Mouse (Mus musculus) adipocyte (in vitro differentiated cells): ENCODE data around the gene Gfpt2.
"Not testable (repeated sequence)": the region's sequence is repeated elsewhere in the genome, so short reads cannot be mapped to it uniquely, and the experiment has no call there.

Experiments used
- DNase-seq: peaks from one replicate; pipeline ENCODE4 v3.0.0-alpha.2; 2016; ENCODE audit warnings: low spot score

The Gfpt2 gene

DNA sequence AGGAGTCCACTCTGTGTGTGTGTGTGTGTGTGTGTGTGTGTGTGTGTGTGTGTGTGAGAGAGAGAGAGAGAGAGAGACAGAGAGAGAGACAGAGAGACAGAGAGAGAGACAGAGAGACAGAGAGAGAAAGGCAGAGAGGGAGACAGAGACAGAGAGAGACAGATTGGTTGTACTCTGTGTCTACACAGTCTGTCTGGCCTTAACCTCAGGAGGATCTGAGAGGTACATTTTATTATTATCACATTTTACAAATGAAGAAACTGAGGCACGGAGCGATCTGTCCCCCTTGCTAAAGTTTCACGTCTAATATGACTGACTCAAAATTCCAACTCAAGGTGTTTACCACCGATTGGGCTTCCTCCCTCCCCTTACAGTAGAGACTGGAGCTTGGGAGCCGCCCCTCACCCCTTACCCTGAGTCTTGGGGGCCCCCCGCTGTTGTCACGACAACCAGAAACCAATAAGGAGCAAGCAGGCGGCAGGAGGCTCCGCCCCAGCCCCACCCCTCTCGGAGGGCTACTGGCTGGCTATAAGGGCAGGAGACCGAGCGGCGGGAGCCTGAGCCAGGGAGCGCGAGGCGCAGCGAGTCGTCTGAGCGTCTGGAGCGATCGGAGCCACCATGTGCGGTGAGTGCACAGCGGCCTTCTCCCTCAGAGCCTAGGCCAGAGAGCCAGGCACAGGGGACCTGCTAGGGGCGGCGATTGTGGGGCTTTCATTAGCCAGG lies at the start of gene Gfpt2:
Gene Gfpt2 (plus strand): TSS at position 560 of the 723 bp plus-strand sequence.
- no peak for DNase-seq

DNA sequence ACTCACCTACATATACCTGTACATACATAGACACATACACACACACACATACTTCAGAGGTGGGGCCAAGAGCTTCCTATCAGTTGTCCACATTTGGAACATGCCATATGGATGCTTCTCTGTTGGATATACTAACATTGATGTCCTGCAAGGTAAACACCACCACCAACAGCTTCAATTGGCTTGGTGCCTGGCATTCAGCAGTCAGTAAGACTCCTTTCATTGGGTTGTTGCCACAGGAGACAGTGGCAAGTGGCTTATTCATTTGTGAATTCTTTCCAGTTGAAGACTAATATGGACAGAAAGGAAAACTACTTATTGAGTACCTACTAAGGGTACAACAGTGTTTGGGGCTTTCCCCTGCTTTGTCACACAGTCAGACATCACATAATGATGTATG lies 49.0 kb upstream of the Gfpt2 start:
- DNase-seq = no peak

DNA sequence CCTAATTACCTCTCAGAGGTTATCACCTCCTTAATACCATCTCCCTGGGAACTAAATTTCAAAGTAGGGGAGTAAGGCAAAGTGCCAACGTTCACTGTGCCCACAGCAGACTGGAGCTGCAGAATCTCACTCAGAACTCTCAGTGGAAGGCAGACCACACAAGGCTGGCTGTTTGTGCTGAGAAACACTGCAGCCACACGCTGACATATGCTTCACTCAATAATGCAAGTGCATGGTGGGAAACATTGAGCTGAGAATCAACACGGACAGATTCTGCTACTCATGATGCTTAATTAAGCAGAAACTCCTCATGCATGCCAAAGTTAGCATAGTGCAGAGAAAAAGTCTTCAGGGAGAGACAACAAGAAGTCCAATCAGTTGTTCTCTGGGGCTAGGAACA lies 48.1 kb upstream of the Gfpt2 start:
- no peak for DNase-seq

DNA sequence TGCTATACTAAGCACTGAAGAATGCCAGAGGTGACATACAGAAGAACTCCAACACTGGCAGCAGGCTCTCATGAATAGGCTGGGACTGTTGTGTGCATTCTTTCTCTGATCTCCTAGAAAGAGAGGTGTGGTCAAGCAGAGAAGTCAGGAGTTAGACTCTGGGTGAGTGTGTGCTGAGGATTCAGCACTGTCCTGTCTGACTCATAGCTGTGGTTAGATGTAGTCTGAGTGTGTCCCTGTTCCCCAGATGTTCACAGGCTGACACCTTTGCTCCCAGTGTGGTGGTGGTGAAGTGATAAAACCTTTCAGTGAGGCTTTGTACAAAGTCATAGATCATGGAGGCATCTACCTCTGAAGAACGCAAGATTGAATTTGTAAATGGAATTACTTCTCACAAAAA lies 47.2 kb upstream of the Gfpt2 start:
- no peak for DNase-seq

DNA sequence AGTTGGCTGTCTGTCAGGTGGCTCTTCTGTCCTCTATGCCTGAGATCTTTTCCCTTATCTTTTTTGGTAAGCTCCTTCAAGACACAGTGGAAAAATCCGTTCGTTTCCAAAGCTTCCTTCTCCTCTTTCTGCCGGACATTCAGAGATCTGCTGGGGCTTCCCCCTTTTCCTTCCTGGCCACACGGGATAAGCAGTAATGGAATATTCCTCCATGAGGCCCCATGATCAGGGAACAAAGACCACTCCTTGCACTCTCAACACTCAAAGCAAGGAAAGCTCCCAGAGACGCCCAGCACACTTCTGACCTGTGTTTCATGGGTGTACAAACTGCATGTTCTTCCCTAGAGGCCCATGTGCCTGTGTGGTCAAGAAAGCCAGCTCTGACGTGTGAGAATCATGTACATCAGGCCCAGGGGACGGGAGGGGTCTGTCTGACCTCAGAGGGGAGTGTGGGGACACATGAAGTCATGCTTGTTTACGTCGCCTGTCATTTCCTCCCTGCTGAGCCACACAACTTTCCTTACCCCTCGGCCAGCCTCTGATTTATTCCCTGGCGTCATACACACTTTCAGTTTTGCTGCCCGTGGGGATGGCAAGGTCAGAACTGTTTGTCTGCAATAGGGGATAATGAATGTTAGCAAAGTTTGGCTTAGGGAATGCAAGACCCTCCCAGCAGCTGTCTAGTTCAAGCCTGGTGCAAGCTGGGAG lies 38.9 kb upstream of the Gfpt2 start:
- peak; percentile 13 for DNase-seq

DNA sequence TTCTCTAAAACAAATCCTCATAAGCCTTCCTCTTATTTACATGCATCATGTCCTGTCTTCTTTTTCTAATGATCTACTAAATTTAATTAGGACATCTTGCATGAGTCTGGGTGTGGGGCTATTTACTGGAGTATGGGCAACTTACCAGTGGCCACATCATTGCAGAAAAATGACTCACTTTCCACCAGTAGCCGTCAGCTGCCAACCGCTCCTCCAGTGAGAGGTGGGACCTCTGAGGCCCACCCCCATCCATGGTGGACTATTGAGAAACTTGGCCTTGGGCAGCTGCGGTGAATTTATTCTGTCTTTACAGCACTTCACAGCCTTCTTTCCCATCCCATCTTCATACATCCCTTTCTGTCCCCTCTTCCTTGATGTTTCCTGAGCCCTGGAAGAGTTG lies 35.9 kb upstream of the Gfpt2 start:
- DNase-seq = no peak

DNA sequence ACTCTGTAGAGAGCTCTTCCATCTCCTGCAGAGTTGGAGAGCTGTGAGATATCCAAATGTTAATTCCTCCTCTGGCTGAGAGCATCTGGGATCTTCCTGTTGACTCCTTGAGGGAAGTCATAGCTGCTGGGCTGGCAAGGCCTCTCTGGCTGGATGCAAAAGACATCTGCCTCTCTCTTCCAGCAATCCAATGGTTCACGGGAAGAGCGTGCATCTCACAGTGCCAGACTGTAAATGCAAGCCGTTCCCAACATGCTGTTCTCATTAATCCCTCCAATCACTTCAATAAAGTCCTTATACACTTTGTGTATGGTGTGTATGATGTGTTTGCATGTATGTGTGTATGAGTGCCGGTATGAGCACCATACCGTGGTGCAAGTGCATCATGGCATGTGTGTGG lies 32.8 kb upstream of the Gfpt2 start:
- DNase-seq = no peak

DNA sequence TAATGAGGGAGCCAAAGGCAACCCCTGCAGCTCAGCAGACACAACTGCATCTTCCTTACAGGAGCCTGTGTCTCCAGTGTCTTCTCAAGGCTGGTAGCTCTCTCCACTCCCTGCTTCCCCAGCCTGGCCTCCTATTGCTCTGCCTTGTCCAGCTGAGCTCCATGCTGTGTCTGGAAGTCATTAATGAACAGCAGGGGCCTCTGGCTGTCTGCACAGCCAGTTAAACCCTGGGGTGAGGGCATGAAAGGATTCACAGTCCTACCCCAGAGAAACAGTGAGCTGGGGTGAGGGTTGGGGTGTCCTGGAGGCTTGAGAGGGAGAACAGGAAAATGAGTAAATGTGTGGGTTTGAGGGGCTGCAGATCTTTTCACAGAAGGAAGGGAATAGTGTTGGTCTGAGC lies 30.4 kb upstream of the Gfpt2 start:
- DNase-seq = no peak

DNA sequence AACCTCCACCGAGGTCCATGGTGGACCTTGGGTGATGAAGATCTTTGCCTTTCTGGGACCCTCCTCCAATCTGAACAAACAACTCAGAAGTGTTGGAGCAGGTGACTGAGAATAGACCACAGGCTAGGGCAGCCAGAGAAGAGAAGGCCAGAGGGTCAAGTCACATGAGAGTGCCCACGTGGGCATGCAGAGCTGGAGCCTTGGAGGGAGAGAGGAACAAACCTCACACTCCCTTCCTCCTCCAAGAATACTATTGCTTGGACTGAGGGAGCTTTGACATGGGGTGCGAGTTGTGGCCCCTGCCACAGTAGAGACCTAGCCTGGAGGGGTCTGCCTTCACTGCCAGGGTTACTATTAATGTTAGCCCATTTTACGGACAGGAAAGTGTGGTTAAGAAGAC lies 30.0 kb upstream of the Gfpt2 start:
- DNase-seq = no peak

DNA sequence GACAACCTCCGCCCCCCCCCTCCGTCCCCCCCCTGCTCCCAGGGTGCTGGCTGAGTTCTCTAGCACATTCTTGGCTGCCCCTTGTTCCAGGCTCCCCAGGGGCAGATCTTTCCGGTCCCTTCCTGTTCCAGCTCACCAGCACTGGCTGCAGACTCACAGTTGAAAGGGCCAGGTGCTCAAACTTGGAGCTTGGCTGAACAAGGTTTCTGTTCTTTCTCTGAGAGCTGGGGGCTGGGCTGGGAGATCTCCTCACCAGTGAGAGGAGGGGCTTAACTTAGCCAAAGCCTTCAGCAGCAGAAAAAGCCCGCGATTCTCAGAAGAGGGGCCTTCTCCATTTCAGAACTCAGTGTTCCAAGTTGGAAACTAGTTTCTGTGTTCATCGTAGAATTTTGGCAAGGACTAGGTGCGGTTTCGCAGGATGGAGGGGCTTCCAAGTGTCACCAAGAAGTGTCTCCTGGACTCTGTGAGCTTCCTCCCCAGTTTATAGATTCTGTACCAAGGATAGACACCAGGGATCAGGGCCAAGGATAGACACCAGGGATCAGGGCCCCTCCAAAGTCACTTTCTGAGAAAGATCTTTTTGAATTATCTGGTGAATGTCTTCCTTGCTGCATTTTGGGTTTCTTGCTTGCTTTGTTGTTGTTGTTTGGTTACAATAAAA lies 29.2 kb upstream of the Gfpt2 start:
- DNase-seq = no peak

DNA sequence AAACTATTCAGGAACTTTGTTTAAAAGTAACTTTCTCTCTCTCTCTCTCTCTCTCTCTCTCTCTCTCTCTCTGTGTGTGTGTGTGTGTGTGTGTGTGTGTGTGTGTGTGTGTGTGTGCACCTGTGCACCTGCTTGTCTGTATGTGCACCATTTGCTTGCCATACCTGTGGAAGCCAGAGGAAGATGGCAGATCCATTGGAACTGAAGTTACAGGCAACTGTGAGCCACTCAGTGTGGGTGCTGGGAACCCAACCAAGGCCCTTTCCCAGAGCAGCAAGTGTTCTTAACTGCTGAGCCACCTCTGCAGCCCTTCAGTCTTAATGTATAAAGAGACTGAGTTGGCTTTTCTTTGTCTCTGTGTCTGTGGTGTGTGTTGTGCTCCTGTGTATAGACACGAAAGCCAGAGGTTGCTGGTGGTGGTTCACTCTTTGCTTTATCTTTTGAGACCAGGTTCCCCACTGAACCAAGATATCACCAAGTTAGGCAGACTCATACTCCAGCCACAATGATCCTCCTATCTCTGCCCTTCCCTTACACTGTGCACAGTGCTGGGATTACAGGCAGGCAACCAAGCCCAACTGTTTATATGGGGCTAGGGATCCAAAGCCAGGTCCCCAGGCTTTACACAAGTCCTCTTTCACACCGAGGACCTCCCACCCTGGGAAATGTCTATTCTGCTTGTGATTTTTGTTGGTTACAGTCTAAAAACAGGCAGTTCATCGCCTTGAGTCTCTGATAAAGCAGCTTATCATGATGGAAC lies 28.4 kb upstream of the Gfpt2 start:
- no peak for DNase-seq

DNA sequence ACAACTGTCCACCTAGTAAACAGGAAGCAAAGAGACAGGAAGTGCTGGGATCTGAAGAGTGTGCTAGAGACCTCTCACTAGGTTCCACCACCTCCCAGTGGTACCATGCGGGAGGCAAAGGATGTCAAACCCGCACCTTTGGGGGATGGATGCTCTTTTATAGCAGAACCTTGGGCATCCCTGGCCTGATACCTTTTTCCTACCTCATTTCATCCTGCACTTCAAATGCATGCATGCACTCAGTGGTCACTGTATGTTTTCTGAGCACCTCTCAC lies 27.9 kb upstream of the Gfpt2 start:
- DNase-seq = no peak

DNA sequence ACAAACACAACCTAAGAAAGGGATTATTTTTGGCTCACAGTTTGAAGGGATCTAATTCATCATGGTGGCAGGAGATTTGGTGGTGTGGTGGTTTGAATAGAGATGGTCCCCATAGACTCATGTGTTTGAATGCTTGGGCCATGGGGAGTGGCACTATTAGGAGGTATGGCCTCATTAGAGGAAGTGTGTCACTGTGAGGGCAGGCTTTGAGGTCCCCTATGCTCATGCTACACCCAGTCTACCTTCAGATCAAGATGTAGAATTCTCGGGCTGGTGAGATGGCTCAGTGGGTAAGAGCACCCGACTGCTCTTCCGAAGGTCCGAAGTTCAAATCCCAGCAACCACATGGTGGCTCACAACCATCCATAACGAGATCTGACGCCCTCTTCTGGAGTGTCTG lies 26.5 kb upstream of the Gfpt2 start:
- DNase-seq = not testable (repeated sequence)

DNA sequence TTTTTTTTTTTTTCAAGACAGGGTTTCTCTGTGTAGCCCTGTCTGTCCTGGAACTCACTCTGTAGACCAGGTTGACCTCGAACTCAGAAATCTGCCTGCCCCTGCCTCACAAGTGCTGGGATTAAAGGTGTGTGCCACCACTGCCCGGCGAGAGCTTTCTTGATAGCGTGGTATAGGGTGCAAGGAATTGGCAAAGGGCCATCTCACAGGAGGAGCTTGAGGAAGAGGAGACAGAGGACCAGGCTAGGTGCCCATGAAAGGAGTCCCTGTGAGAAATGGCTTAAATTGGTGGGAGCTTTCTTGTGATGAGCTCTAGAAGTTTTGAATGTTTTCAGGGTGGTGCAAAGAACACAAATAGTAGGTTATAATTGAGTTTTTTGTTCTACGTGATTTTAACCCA lies 25.2 kb upstream of the Gfpt2 start:
- no peak for DNase-seq

DNA sequence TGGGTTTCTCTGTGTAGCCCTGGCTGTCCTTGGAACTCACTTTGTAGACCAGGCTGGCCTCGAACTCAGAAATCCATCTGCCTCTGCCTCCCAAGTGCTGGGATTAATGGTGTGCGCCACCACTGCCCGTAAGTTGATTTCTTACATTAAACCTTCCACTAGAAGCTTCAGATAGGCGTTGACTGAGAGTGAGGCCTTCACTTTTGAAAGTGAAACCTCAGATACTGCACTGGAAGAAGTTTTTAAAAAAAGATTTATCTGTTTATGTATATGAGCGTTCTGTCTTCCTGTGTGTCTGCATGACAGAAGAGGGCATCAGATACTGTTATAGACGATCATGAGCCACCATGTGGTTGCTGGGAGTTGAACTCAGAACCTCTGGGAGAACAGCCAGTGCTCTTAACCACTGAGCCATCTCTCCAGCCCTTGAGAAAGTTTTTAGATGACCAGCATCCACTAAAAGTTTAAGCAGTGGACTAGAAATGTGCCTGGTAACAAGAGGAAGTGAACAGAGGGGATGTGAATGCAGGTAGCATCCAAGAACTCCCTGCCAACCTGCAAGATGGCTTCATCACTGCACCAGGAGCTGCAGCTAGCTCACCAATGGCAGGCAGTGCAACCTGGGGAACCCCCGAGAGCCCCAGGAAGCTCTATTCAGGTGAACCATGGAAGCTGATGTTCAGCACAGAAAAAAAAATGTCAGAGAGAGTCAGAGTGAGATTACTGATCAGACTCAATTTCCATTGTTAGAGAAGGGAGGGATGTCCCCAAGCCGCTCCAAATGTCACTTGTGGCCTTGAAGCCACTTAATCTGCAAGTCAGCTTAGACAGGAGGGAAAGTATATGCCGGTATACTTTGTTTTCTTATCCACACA lies 23.1 kb upstream of the Gfpt2 start:
- no peak for DNase-seq

DNA sequence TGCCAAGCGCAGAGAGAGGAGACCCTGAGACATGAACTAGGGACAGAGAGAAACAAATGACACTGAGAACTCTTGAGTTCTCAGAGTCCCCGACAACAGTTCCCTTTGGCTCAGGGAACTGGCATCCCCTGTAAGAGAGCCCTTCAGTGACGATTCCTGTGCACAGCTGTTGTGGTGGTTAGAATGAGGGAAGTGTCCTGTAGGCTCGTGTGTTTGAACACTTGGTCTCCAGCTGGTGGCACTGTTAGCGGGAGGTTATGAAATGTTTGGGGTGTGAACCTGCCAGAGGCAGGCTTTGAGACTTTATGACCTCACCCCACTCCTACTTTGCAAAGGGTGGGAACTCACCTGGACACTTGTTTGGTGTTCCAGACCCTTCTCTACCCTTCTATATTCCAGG lies 21.7 kb upstream of the Gfpt2 start:
- no peak for DNase-seq

DNA sequence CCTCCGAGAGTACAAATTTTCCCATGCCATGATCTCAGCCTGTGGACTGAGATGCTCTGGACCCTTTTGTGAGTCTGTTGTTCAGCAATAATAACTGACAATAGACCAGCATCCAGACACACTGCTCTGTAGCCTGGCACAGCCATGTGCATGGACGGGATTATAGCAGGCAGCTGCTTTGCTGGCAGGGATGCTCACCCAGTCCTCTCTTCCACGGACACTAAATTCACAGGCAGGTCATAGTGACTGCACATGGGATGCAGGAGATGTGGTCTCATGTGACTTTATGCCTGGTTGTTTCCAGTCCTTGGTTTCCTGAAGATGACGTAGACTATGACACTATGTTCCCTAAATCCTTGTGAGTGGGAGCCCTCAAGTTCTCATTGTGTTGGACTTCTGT lies 19.1 kb upstream of the Gfpt2 start:
- no peak for DNase-seq

DNA sequence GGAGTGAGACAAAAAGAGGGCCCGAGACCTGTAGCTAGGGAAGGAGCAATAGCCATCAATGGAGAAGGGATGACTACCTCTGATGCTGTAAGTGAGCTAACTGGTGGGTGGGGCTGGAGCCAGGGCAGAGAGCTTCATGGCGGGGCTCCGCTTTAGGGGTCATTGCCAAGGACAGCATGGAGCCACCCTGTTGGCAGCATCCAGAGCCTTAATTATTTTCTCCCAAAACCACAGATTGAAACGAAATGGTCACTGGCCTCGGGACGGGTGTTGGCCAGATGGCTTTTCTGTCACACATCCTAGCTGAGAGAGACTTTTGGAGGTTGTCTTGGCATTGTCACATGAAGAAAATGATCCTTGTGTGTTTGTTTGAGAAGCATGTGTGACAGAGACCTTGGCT lies 15.1 kb upstream of the Gfpt2 start:
- no peak for DNase-seq

DNA sequence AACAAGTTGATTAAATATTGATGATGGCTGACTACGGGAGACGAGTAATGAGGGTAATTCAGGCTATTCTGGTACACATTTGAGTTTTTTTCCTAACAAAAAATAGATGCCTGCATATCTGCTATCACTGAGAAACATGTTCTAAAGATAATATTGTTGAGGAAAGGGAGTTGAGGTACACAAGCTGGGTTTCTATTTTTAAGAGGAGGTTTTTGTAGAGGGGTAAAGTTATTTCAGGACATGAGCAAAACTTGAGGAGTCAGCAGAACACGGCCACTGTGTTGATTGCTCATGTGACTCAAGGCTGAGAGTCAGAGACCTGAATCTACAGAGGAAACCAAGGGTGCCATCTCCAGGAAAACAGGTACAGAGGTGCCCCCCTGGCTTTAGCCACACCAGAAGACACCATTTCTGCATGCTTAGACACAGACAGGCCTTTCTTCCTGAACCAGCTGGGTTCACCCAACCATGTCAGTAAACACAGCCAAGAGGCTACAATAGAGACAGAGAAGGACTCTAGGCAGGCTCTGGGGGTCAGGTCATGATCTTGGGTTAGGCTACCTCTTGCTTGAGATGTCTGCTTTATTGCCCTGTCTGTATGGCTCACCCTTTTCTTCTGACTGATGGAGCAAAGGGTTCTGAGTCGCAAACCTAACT lies 13.7 kb upstream of the Gfpt2 start:
- no peak for DNase-seq

DNA sequence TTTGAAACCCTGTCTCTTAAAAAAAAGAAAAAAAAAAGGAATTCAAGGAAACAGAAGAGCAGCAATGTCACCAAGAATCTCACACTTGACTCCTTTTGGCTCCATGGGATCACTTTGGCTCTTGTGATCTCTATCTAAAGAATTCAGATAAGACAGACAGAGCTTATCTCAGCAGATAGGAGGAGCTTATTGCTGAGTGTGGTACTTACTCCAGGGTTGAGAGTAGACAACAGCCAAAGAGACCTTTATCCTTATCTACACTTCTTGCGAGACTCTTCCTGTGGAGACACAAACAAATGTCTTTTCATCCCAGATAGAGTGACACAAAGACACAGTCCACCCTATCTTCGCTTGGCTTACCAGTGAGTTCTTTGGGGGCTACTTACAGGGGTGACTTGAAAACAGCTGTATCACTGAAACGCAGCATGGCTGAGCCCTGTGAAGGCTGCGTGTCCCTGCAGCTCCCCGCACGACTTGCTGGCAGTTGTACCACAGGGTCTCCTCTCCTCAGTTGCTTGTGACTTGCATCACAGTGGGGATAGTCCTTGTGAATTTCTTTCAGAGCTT lies 12.1 kb upstream of the Gfpt2 start:
- no peak for DNase-seq

DNA sequence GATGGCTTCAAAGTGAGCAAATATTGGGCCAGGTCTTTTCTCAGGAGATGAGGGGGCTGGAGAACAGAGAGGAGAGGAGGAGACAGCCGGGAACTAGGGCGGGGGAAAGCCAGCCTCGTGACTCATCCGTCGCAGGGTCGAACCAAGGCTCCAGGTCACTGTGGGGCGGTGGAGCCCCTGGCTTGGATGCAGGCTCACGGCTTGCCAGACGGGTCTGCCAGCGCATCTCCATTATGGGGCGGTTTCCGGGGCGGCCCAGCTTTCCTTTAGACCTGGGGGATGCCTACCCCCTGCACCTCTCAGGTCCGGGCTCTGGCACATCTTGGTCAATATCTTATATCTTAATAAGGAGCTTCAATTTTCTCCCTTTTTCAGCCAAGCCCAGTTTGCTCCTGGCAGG lies 847 bp upstream of the Gfpt2 start:
- no peak for DNase-seq
